Mouse (Mus musculus): ENCODE measurements at regions not wholly inside any gene's neighbourhood (a gene's known extent, or its start where the extent isn't known, plus 50 kb on each side); places are given as distances from the start of the nearest gene placed in this dataset.

DNA sequence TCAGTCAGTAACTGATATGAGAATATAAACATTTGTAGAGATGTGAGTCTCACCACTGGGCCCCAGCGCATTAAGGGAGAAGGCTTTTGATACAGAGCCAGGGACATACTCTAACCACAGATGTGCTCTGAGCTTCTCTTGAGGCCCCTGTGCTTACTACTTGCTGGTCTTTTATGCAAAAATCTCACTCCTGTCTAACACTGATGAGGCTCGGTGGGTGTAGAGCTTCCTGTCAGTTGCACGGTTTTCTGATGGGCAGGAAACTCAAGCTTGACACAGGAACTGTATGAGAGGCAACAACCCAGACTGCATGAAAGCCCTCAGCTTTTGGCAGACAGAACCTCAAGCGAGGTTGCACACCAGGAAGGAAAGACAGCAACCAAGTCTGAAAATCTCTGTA is 789.0 kb upstream of the Lrrc6 start:
- no peak for TF ChIP-seq CTCF (IDR thresholded peaks at IDR 0.05; ENCODE audit: borderline replicate concordance, insufficient read depth, low read depth, low read length)
- TF ChIP-seq POLR2A (IDR thresholded peaks at IDR 0.05; ENCODE audit: borderline replicate concordance, insufficient read depth, low read length), result no peak
